ENCODE assay signal across 9 mouse cellular contexts in the genomic region with DNA sequence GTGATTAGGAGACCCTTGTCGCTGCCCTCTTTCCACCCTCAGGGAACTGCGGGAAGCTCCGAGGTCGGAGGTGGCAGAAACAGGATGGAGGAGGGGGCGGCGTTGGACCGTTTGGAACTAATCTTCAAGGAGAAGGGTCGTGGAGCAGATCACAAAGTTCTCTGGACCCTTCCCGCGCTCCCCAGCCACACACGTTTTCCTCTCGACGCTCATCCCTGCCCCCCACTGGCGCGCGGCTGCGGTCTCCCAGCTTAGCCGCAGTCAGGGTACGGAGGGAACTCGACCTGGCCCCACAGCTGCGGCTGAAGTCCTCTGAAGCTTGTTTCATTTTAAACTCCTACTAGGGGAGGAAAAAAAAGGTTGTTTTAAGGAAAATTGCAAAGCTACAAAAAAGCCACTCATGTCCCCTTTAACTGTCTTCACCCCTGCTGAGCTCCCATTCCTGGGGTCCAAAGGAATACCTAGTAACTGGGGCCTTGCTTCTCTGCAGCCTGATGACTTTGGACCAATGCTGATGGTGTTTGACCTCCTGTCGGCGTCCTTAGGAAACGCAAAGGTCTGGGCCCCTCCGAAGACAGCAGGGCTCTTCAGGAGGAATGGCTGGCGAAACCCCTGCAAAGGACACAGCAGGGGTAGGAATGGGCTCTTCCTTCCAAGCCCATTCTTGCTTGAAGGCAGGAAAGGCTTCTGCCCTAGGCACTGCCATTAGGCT. TPM values are rescaled to one million over a fixed set of nuclear protein-coding genes. Genes with fewer than 3 reads are reported as not detected.
A peak's percentile ranks its signal among the peaks of the same experiment; 100 is the strongest.
DNase-seq lines count a peak whose midpoint lies in the region; ATAC-seq and TF ChIP-seq lines count a peak whose summit lies in the region.
"Had no signal": no experiment of that assay in that cellular context is flagged by ENCODE, and none has a peak within 500 bp of the region (broad histone marks: within the 10 kb centered on the region; RNA-seq: fewer than 3 reads in every experiment).

No protein-coding gene starts in this region.

- ATAC-seq in heart, embryonic 13.5 days (ENCODE audit: extremely low read depth, insufficient number of reproducible peaks, low FRiP score, low TSS enrichment), result no peak
- ATAC-seq in forebrain, embryonic 13.5 days, result no peak
- ATAC-seq in liver, embryonic 13.5 days (ENCODE audit: low read depth), result no peak

- peaks cover 49% of the 10 kb centered on the region for H3K4me1 ChIP-seq in heart, embryonic 13.5 days
- H3K4me1 ChIP-seq in ES-E14 (ENCODE audit: control insufficient read depth in 2 of 2, insufficient read depth in 2 of 2, low read length in 2 of 2, poor library complexity in 1 of 2), result peaks cover 1 to 9% of the 10 kb centered on the region in 2 experiments; a peak in 2 of 4 replicates
- peaks cover 38% of the 10 kb centered on the region for H3K4me1 ChIP-seq in forebrain, embryonic 13.5 days
- peaks cover 13% of the 10 kb centered on the region for H3K4me1 ChIP-seq in liver, embryonic 13.5 days (replicated peaks)

- intact Hi-C loops in heart, postnatal 10 days (cut with DNase I), result no loop called here
- intact Hi-C loops in left cerebral cortex, postnatal 36 days (cut with DNase I), result loop anchor here (5.0 kb wide), 3 partner anchors 60 to 295 kb away; no protein-coding TSS in a partner anchor

- H3K4me3 ChIP-seq in heart, embryonic 13.5 days, result peak overlapping the region; percentile 68
- peak overlapping the region; percentile 47 to 74 for H3K4me3 ChIP-seq in ES-E14 (ENCODE audit: insufficient read depth in 1 of 2, low read depth in 1 of 2, low read length in 2 of 2, poor library complexity in 1 of 2, severe bottlenecking in 1 of 2)
- H3K4me3 ChIP-seq in forebrain, embryonic 13.5 days, result peak overlapping the region; percentile 83
- H3K4me3 ChIP-seq in liver, embryonic 13.5 days (replicated peaks), result no peak overlapping the region

- peak overlapping the region; percentile 72 for H3K9ac ChIP-seq in heart, embryonic 13.5 days
- peak overlapping the region; percentile 45; the same call in 1 of the 2 replicates for H3K9ac ChIP-seq in ES-E14 (ENCODE audit: insufficient read depth, low read depth, low read length, poor library complexity, severe bottlenecking)
- peak overlapping the region; percentile 52 for H3K9ac ChIP-seq in forebrain, embryonic 13.5 days
- no peak overlapping the region for H3K9ac ChIP-seq in liver, embryonic 13.5 days

- WGBS in heart, embryonic 13.5 days, result 4% methylated on average over 26 of the region's 26 CpGs
- WGBS in forebrain, embryonic 13.5 days, result 3% methylated on average over 26 of the region's 26 CpGs
- WGBS in liver, embryonic 13.5 days (ENCODE audit: insufficient replicate concordance), result 3% methylated on average over 26 of the region's 26 CpGs

- in situ Hi-C loops in ES-E14 (cut with MboI; ENCODE audit: low sequenced_read_pairs in 2 of 2, unreplicated experiment in 2 of 2), result no loop called here

- no peak for DNase-seq in heart, postnatal 10 days
- no peak for DNase-seq in ES-E14 (ENCODE audit: low read depth, low spot score)
- DNase-seq in liver, embryonic 13.5 days, result no peak
- DNase-seq in adrenal gland, adult 18-20 months (ENCODE audit: low spot score in 2 of 2), result no peak
- no peak for DNase-seq in left cerebral cortex, postnatal 36 days (ENCODE audit: low spot score in 2 of 2)
- DNase-seq in layer of hippocampus, adult 9-10 months (ENCODE audit: low spot score), result no peak

- H3K36me3 ChIP-seq in heart, embryonic 13.5 days, result no peaks in the 10 kb centered on the region
- no peaks in the 10 kb centered on the region for H3K36me3 ChIP-seq in ES-E14 (ENCODE audit: control insufficient read depth, insufficient read depth, low read length, poor library complexity, severe bottlenecking)
- H3K36me3 ChIP-seq in forebrain, embryonic 13.5 days (ENCODE audit: poor library complexity, severe bottlenecking), result no peaks in the 10 kb centered on the region
- no peaks in the 10 kb centered on the region for H3K36me3 ChIP-seq in liver, embryonic 13.5 days
- H3K36me3 ChIP-seq: G1E had no signal

- H3K27me3 ChIP-seq in heart, embryonic 13.5 days (replicated peaks), result peaks cover 43% of the 10 kb centered on the region
- H3K27me3 ChIP-seq in forebrain, embryonic 13.5 days, result peaks cover 27% of the 10 kb centered on the region
- H3K27me3 ChIP-seq in liver, embryonic 13.5 days, result peaks cover 80% of the 10 kb centered on the region

- peak overlapping the region; percentile 92 for H3K4me2 ChIP-seq in heart, embryonic 13.5 days
- peak overlapping the region; percentile 92 for H3K4me2 ChIP-seq in forebrain, embryonic 13.5 days
- H3K4me2 ChIP-seq in liver, embryonic 13.5 days, result peak overlapping the region; percentile 53

- H3K27ac ChIP-seq in heart, embryonic 13.5 days (replicated peaks), result no peak overlapping the region
- no peak overlapping the region for H3K27ac ChIP-seq in ES-E14 (ENCODE audit: insufficient read depth, low read depth, low read length, poor library complexity, severe bottlenecking)
- H3K27ac ChIP-seq in forebrain, embryonic 13.5 days, result 0 out of 2 replicates have a peak overlapping the region, but pooled peaks have one; percentile 19
- H3K27ac ChIP-seq in liver, embryonic 13.5 days, result no peak overlapping the region

- H3K9me3 ChIP-seq in heart, embryonic 13.5 days, result no peaks in the 10 kb centered on the region
- H3K9me3 ChIP-seq in ES-E14 (ENCODE audit: control insufficient read depth, insufficient read depth, low read depth, low read length), result no peaks in the 10 kb centered on the region
- H3K9me3 ChIP-seq in forebrain, embryonic 13.5 days (replicated peaks), result no peaks in the 10 kb centered on the region
- no peaks in the 10 kb centered on the region for H3K9me3 ChIP-seq in liver, embryonic 13.5 days (replicated peaks)

TF ChIP-seq in ES-E14, 5 proteins besides CTCF, POLR2A, EP300 and RAD21:
- no peak for TF ChIP-seq CHD2 (IDR thresholded peaks at IDR 0.05; ENCODE audit: low read depth, low read length)
- no peak for TF ChIP-seq ZC3H11A (IDR thresholded peaks at IDR 0.05; ENCODE audit: borderline replicate concordance, low read depth, low read length)
- TF ChIP-seq ZNF384 (IDR thresholded peaks at IDR 0.05; ENCODE audit: low read depth, low read length), result no peak
- TF ChIP-seq MAFK (IDR thresholded peaks at IDR 0.05; ENCODE audit: insufficient read depth, low read depth, low read length), result no peak
- no peak for TF ChIP-seq HCFC1 (IDR thresholded peaks at IDR 0.05; ENCODE audit: borderline replicate concordance, insufficient read depth, low read length)
TF ChIP-seq in ES-E14: peak in this region for 0.

RNA-seq across cellular contexts. Expression of a gene that starts 3.3 kb away (rescaled TPM):
- polyA plus RNA-seq in heart, embryonic 13.5 days (2015; fragmentation: Nextera tagmentation; extraction: Ambion mirVana), result 4.1 and 4.8 TPM in 2 replicates
- total RNA-seq in heart, postnatal 10 days (2021), result 10 to 100 TPM in 1 of 2 experiments, 1 to 10 TPM in 1; 9.1 to 14.5 TPM
- total RNA-seq in ES-E14 (2012; rRNA removed), result 21.4 and 23.2 TPM in 2 replicates
- polyA plus RNA-seq in forebrain, embryonic 13.5 days (2015; fragmentation: Nextera tagmentation; extraction: Ambion mirVana), result 21.5 and 23.2 TPM in 2 replicates
- 0.49 and 0.69 TPM in 2 replicates for polyA plus RNA-seq in liver, embryonic 13.5 days (2015; fragmentation: Nextera tagmentation; extraction: Ambion mirVana)
- 10 to 100 TPM; 13.2 to 27.1 TPM for total RNA-seq in adrenal gland, adult 18-20 months (2021)
- 10 to 100 TPM; 27.1 to 29.8 TPM for total RNA-seq in left cerebral cortex, postnatal 36 days (2021)
- total RNA-seq: G1E had no signal
- polyA plus RNA-seq: G1E had no signal
